Mouse (Mus musculus): Measurements from ENCODE around the gene Mllt10. TPM values are rescaled to one million over a fixed set of nuclear protein-coding genes. Genes with fewer than 3 reads are reported as not detected.

Gene Mllt10
- polyA plus RNA-seq, 1 experiment from 2014 or later = 20.7 TPM

GRCm38 (mm10) chr2:18219136-18219535 is 164.1 kb downstream of the Mllt10 start:
- Histone ChIP-seq H3K36me3 (replicated peaks; ENCODE audit: insufficient read depth, low read length) (peaks cover 42% of the 10 kb centered on the region), H3K4me2 (ENCODE audit: low read depth, low read length) (no peak overlapping the region), H3K9me3 (ENCODE audit: low read length) (no peaks in the 10 kb centered on the region), H3K4me3 (ENCODE audit: low read depth, low read length) (no peak overlapping the region), H3K27ac (ENCODE audit: low read depth) (no peak overlapping the region), H3K9ac (replicated peaks) (no peak overlapping the region), H3K27me3 (ENCODE audit: insufficient read depth, low read length) (no peaks in the 10 kb centered on the region), H3K4me1 (ENCODE audit: insufficient read depth) (no peaks in the 10 kb centered on the region)
- ATAC-seq (no peak), DNase-seq (no peak)
- no peak for TF ChIP-seq CTCF (IDR thresholded peaks at IDR 0.05; ENCODE audit: low read depth)
- TF ChIP-seq EP300 (IDR thresholded peaks at IDR 0.05; ENCODE audit: low read depth) = no peak
- WGBS (ENCODE audit: insufficient replicate concordance) = 75% methylated on average over 8 of the region's 8 CpGs

DNA sequence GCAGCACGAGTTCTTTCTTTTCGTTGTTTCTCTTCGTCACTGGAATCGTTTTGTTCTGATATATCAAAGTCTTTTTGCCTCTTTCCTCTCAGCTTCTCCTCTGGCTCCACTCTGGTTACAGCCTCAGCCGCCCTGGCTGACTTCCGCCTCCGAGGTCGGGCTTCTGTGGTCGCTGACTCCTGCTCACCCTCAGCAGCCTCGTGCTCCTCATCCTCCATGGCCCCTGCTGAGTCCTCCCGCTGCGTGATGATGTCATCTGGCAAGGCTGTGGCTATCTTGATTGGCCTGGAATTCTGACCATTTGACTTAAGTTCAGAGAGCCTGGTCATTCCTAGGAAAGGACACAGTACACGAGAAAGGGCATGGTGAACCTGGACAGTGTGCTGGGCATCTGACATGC is 164.5 kb downstream of the Mllt10 start:
- Histone ChIP-seq H3K4me1 (ENCODE audit: insufficient read depth) (no peaks in the 10 kb centered on the region), H3K9me3 (ENCODE audit: low read length) (no peaks in the 10 kb centered on the region), H3K27me3 (ENCODE audit: insufficient read depth, low read length) (no peaks in the 10 kb centered on the region), H3K4me2 (ENCODE audit: low read depth, low read length) (no peak overlapping the region), H3K36me3 (replicated peaks; ENCODE audit: insufficient read depth, low read length) (peaks cover 40% of the 10 kb centered on the region), H3K4me3 (ENCODE audit: low read depth, low read length) (no peak overlapping the region), H3K9ac (replicated peaks) (no peak overlapping the region), H3K27ac (ENCODE audit: low read depth) (no peak overlapping the region)
- TF ChIP-seq CTCF (IDR thresholded peaks at IDR 0.05; ENCODE audit: low read depth) = no peak
- no peak for TF ChIP-seq EP300 (IDR thresholded peaks at IDR 0.05; ENCODE audit: low read depth)
- DNase-seq (no peak), ATAC-seq (no peak)
- 78% methylated on average over 13 of the region's 13 CpGs for WGBS (ENCODE audit: insufficient replicate concordance)

DNA sequence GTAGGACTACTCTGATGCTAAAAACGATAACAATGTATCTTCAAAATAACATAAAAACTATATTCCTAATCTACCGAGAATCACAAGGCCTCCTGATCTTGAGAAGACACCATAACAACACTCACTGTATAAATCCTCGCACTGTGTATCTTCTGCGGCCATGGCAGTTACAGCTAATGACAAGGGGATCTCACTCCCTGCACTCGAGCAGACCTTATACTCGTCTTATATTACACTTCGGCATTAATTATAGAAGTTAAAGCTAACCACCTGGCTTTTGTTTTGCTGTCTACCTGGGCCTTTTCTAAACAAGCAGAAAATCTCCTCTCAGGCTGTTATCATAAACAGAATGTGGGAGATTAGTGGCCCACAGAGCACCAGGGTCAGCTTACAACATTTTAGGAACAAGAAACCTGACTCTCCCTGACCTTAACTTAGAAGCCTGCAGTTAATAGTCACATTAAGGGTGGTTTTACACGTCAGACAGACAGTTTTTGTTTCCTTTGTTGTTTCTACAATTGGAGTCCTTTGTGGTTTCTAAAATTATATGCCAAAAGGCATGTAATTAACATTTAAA is 173.5 kb downstream of the Mllt10 start:
- no peaks in the 10 kb centered on the region for H3K9me3 ChIP-seq (ENCODE audit: low read length)
- H3K36me3 ChIP-seq (replicated peaks; ENCODE audit: insufficient read depth, low read length) = no peaks in the 10 kb centered on the region
- WGBS (ENCODE audit: insufficient replicate concordance) = 74% methylated on average over 8 of the region's 8 CpGs
- H3K4me1 ChIP-seq (ENCODE audit: insufficient read depth) = no peaks in the 10 kb centered on the region
- H3K27me3 ChIP-seq (ENCODE audit: insufficient read depth, low read length) = no peaks in the 10 kb centered on the region
- H3K4me2 ChIP-seq (ENCODE audit: low read depth, low read length) = no peak overlapping the region
- TF ChIP-seq EP300 (IDR thresholded peaks at IDR 0.05; ENCODE audit: low read depth) (no peak), CTCF (IDR thresholded peaks at IDR 0.05; ENCODE audit: low read depth) (no peak)
- ATAC-seq (no peak), DNase-seq (no peak)
- no peak overlapping the region for H3K27ac ChIP-seq (ENCODE audit: low read depth)
- H3K9ac ChIP-seq (replicated peaks) = no peak overlapping the region
- no peak overlapping the region for H3K4me3 ChIP-seq (ENCODE audit: low read depth, low read length)

- Histone ChIP-seq H3K27me3 (ENCODE audit: insufficient read depth, low read length) (no peaks in the 10 kb centered on the region), H3K4me2 (ENCODE audit: low read depth, low read length) (no peak overlapping the region), H3K36me3 (replicated peaks; ENCODE audit: insufficient read depth, low read length) (no peaks in the 10 kb centered on the region), H3K4me1 (ENCODE audit: insufficient read depth) (no peaks in the 10 kb centered on the region), H3K9me3 (ENCODE audit: low read length) (no peaks in the 10 kb centered on the region), H3K9ac (replicated peaks) (no peak overlapping the region), H3K27ac (ENCODE audit: low read depth) (no peak overlapping the region), H3K4me3 (ENCODE audit: low read depth, low read length) (no peak overlapping the region)
- no peak for TF ChIP-seq EP300 (IDR thresholded peaks at IDR 0.05; ENCODE audit: low read depth)
- TF ChIP-seq CTCF (IDR thresholded peaks at IDR 0.05; ENCODE audit: low read depth) = no peak
- 73% methylated on average over 2 of the region's 2 CpGs for WGBS (ENCODE audit: insufficient replicate concordance)
- DNase-seq (no peak), ATAC-seq (0 out of 2 replicates have a peak, but pooled peaks have one; percentile 23)
These were observed 174.2 kb downstream of the Mllt10 start for GRCm38 (mm10) chr2:18229279-18229678.

GRCm38 (mm10) chr2:18231143-18231542 is 176.1 kb downstream of the Mllt10 start:
- no peak overlapping the region for H3K4me3 ChIP-seq (ENCODE audit: low read depth, low read length)
- H3K4me1 ChIP-seq (ENCODE audit: insufficient read depth) = no peaks in the 10 kb centered on the region
- no peaks in the 10 kb centered on the region for H3K9me3 ChIP-seq (ENCODE audit: low read length)
- ATAC-seq = no peak
- H3K9ac ChIP-seq (replicated peaks) = no peak overlapping the region
- 64% methylated on average over 4 of the region's 4 CpGs for WGBS (ENCODE audit: insufficient replicate concordance)
- DNase-seq = no peak
- H3K27ac ChIP-seq (ENCODE audit: low read depth) = no peak overlapping the region
- no peaks in the 10 kb centered on the region for H3K27me3 ChIP-seq (ENCODE audit: insufficient read depth, low read length)
- TF ChIP-seq EP300 (IDR thresholded peaks at IDR 0.05; ENCODE audit: low read depth) (no peak), CTCF (IDR thresholded peaks at IDR 0.05; ENCODE audit: low read depth) (no peak)
- H3K36me3 ChIP-seq (replicated peaks; ENCODE audit: insufficient read depth, low read length) = no peaks in the 10 kb centered on the region
- no peak overlapping the region for H3K4me2 ChIP-seq (ENCODE audit: low read depth, low read length)

DNA sequence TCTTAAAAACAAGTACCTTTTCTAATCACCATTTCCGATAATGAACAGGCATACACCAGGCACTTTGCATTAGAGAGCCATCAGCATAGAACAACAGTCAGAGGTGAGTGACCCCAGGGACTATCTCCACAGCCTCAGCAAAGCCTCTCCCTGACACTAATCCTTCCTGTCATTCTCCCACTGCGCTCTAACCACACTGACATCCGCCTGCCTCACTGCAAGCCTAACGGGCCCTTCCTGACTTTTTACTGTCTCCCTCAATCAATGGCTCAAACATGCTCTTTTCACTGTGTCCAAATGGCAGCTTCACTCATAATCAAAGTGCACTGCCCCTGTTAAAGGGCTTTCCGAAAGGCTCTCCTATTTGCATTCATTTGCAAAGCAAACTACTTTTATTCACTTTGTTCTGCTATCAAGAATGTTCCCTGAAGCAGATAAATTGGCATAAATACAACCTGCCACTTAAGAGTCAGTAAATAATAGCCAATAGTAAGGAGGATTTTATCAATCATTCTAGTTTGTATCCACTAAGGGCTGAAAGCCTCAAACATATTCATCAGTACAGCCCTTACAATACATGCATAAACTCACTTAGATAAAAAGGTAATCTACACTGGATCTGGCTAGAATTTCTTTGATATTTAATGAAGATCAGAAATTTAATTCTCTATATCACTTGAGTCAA is 178.0 kb downstream of the Mllt10 start:
- no peak for DNase-seq
- H3K36me3 ChIP-seq (replicated peaks; ENCODE audit: insufficient read depth, low read length) = no peaks in the 10 kb centered on the region
- WGBS (ENCODE audit: insufficient replicate concordance) = 24% methylated on average over 5 of the region's 5 CpGs
- no peak overlapping the region for H3K4me3 ChIP-seq (ENCODE audit: low read depth, low read length)
- no peak overlapping the region for H3K4me2 ChIP-seq (ENCODE audit: low read depth, low read length)
- TF ChIP-seq EP300 (IDR thresholded peaks at IDR 0.05; ENCODE audit: low read depth) (no peak), CTCF (IDR thresholded peaks at IDR 0.05; ENCODE audit: low read depth) (no peak)
- H3K9me3 ChIP-seq (ENCODE audit: low read length) = no peaks in the 10 kb centered on the region
- ATAC-seq = no peak
- no peaks in the 10 kb centered on the region for H3K27me3 ChIP-seq (ENCODE audit: insufficient read depth, low read length)
- no peak overlapping the region for H3K9ac ChIP-seq (replicated peaks)
- no peak overlapping the region for H3K27ac ChIP-seq (ENCODE audit: low read depth)
- no peaks in the 10 kb centered on the region for H3K4me1 ChIP-seq (ENCODE audit: insufficient read depth)

All from liver, postnatal 0 days (tissue).